Mouse (Mus musculus): Measurements from ENCODE around the gene Gsc2. TPM values are rescaled to one million over a fixed set of nuclear protein-coding genes. Genes with fewer than 3 reads are reported as not detected.

Gsc2 gene
- polyA plus RNA-seq, 1 experiment from 2014 or later, result not detected

DNA sequence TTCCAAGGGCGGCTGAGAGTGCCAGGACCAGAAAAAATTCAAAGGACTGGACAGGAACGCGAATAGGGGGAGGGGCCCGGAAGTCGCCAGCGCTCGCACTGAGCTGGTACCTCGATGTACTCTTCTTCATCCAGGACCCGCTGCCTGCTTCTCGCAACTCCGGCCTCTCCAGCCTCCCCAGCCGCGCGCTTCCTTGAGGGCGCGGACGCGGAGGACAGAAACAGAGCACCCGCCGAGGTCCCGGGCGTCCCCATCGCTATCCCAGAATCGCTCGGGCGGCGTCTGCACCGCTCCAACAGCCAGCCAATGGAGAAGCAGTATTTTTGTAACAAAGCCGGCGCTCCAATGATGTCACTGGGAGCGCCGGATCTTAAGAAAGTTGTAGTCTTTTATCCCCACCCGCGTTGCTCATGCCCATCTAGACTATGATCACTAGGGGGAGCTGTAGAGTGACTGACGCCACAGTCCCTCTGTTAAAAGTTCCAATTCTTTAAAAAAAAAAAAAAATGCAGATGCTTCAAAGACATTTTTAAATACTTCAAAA, 3.7 kb downstream of the Gsc2 start, which contains the start of gene Ess2:
TSS of gene Ess2 (minus strand) at position 297 of the 544 bp plus-strand sequence.
- Histone ChIP-seq H3K9ac (ENCODE audit: low read depth, low read length) (peak within 1 kb of the TSS; percentile 64), H3K9me3 (ENCODE audit: control insufficient read depth) (no peaks in the 10 kb centered on the region), H3K27me3 (replicated peaks; ENCODE audit: control insufficient read depth, insufficient read depth, low read length) (peaks cover 44% of the 10 kb centered on the region), H3K4me2 (replicated peaks; ENCODE audit: low read depth) (peak within 1 kb of the TSS; percentile 82), H3K27ac (ENCODE audit: low read depth, low read length) (no peak within 1 kb of the TSS), H3K4me1 (replicated peaks; ENCODE audit: control insufficient read depth, insufficient read depth, low read length) (peaks cover 5% of the 10 kb centered on the region; the same call in 1 of the 2 replicates), H3K4me3 (ENCODE audit: low read depth, low read length) (peak within 1 kb of the TSS; percentile 86), H3K36me3 (ENCODE audit: control insufficient read depth, insufficient read depth) (peaks cover 33% of the 10 kb centered on the region)
- WGBS, result under 1% methylated on average over 35 of the region's 35 CpGs
- ATAC-seq, result peak; percentile 93
- TF ChIP-seq CTCF (IDR thresholded peaks at IDR 0.05; ENCODE audit: low read depth), result peak; percentile 84

DNA sequence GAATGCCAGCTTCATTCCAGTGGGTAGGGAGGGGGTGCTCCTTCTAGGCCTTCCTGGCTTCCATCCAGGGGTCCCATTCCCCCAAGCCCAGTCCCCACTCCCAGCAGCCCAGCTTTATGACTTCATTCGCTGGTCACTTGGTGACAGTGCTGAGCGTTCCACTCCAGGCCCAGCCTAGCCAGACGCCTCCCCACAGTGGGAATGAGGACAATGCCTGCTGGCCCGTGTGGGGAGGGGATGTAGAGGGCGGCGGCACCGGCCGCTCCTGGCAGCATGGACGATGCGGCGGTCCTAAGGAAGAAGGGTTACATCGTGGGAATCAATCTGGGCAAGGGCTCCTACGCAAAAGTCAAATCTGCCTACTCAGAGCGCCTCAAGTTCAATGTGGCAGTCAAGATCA, 16.4 kb downstream of the Gsc2 start, which contains the start of the genes Dgcr2 and Tssk2:
TSS of gene Dgcr2 (minus strand) at position 101 of the 400 bp plus-strand sequence.
TSS of gene Tssk2 (plus strand) at position 176 of the 400 bp plus-strand sequence.
- Histone ChIP-seq H3K4me3 (ENCODE audit: low read depth, low read length) (no peak within 1 kb of the TSS), H3K4me2 (replicated peaks; ENCODE audit: low read depth) (no peak within 1 kb of the TSS), H3K27me3 (replicated peaks; ENCODE audit: control insufficient read depth, insufficient read depth, low read length) (no peaks in the 10 kb centered on the region), H3K36me3 (ENCODE audit: control insufficient read depth, insufficient read depth) (peaks cover 38% of the 10 kb centered on the region), H3K27ac (ENCODE audit: low read depth, low read length) (no peak within 1 kb of the TSS), H3K4me1 (replicated peaks; ENCODE audit: control insufficient read depth, insufficient read depth, low read length) (no peaks in the 10 kb centered on the region), H3K9ac (ENCODE audit: low read depth, low read length) (no peak within 1 kb of the TSS), H3K9me3 (ENCODE audit: control insufficient read depth) (no peaks in the 10 kb centered on the region)
- WGBS, result 89% methylated on average over 14 of the region's 14 CpGs
- ATAC-seq, result no peak
- TF ChIP-seq CTCF (IDR thresholded peaks at IDR 0.05; ENCODE audit: low read depth), result no peak

GRCm38 (mm10) chr16:17896091-17896490, 18.8 kb downstream of the Gsc2 start:
- no peak for ATAC-seq
- no peak overlapping the region for H3K9ac ChIP-seq (ENCODE audit: low read depth, low read length)
- no peaks in the 10 kb centered on the region for H3K9me3 ChIP-seq (ENCODE audit: control insufficient read depth)
- no peak for TF ChIP-seq CTCF (IDR thresholded peaks at IDR 0.05; ENCODE audit: low read depth)
- peaks cover 15% of the 10 kb centered on the region for H3K36me3 ChIP-seq (ENCODE audit: control insufficient read depth, insufficient read depth)
- no peak overlapping the region for H3K4me3 ChIP-seq (ENCODE audit: low read depth, low read length)
- H3K4me1 ChIP-seq (replicated peaks; ENCODE audit: control insufficient read depth, insufficient read depth, low read length), result peaks cover 4% of the 10 kb centered on the region; the same call in 1 of the 2 replicates
- H3K4me2 ChIP-seq (replicated peaks; ENCODE audit: low read depth), result no peak overlapping the region
- H3K27me3 ChIP-seq (replicated peaks; ENCODE audit: control insufficient read depth, insufficient read depth, low read length), result no peaks in the 10 kb centered on the region
- H3K27ac ChIP-seq (ENCODE audit: low read depth, low read length), result no peak overlapping the region

DNA sequence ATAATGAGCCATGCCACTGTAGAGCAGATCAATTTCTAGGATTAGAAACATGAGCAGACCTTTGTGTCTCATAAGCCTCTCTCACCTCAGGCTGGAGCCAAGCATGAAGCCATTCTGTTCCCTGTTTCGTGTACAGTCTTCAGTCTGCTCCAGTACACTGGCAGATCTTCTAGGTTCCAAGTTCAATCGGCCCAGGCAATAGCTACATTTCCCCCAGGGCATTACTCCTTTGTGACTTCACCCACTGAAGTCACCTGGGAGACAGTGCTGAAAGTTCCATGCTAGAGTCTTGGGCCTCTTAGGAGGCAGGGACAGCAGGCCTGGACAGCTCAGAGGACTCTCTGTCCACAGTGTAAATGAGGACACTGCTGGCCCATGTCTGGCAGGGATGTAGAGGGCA, 20.9 kb downstream of the Gsc2 start, which contains the start of gene Tssk1:
TSS of gene Tssk1 (plus strand) at position 301 of the 400 bp plus-strand sequence.
- Histone ChIP-seq H3K27ac (ENCODE audit: low read depth, low read length) (no peak within 1 kb of the TSS), H3K4me3 (ENCODE audit: low read depth, low read length) (no peak within 1 kb of the TSS), H3K36me3 (ENCODE audit: control insufficient read depth, insufficient read depth) (0 out of 2 replicates have a peak, but pooled peaks cover 3% of the 10 kb centered on the region), H3K4me1 (replicated peaks; ENCODE audit: control insufficient read depth, insufficient read depth, low read length) (peaks cover 8% of the 10 kb centered on the region), H3K9ac (ENCODE audit: low read depth, low read length) (no peak within 1 kb of the TSS), H3K9me3 (ENCODE audit: control insufficient read depth) (no peaks in the 10 kb centered on the region), H3K4me2 (replicated peaks; ENCODE audit: low read depth) (no peak within 1 kb of the TSS), H3K27me3 (replicated peaks; ENCODE audit: control insufficient read depth, insufficient read depth, low read length) (no peaks in the 10 kb centered on the region)
- ATAC-seq, result no peak
- no peak for TF ChIP-seq CTCF (IDR thresholded peaks at IDR 0.05; ENCODE audit: low read depth)
- 86% methylated on average over 2 of the region's 2 CpGs for WGBS

GRCm38 (mm10) chr16:17892606-17893005, 22.3 kb downstream of the Gsc2 start:
- H3K4me2 ChIP-seq (replicated peaks; ENCODE audit: low read depth), result no peak overlapping the region
- no peaks in the 10 kb centered on the region for H3K9me3 ChIP-seq (ENCODE audit: control insufficient read depth)
- no peak overlapping the region for H3K27ac ChIP-seq (ENCODE audit: low read depth, low read length)
- no peak for ATAC-seq
- H3K9ac ChIP-seq (ENCODE audit: low read depth, low read length), result no peak overlapping the region
- no peak overlapping the region for H3K4me3 ChIP-seq (ENCODE audit: low read depth, low read length)
- no peaks in the 10 kb centered on the region for H3K27me3 ChIP-seq (replicated peaks; ENCODE audit: control insufficient read depth, insufficient read depth, low read length)
- H3K36me3 ChIP-seq (ENCODE audit: control insufficient read depth, insufficient read depth), result no peaks in the 10 kb centered on the region
- 59% methylated on average over 3 of the region's 3 CpGs for WGBS
- H3K4me1 ChIP-seq (replicated peaks; ENCODE audit: control insufficient read depth, insufficient read depth, low read length), result peaks cover 8% of the 10 kb centered on the region
- TF ChIP-seq CTCF (IDR thresholded peaks at IDR 0.05; ENCODE audit: low read depth), result no peak

GRCm38 (mm10) chr16:17891567-17891959, 23.3 kb downstream of the Gsc2 start, which contains the start of gene Gm20518:
Gm20518 (minus strand) TSS chr16:17891671.
- no peak for TF ChIP-seq CTCF (IDR thresholded peaks at IDR 0.05; ENCODE audit: low read depth)
- Histone ChIP-seq H3K36me3 (ENCODE audit: control insufficient read depth, insufficient read depth) (no peaks in the 10 kb centered on the region), H3K4me3 (ENCODE audit: low read depth, low read length) (peak within 1 kb of the TSS; percentile 62), H3K27ac (ENCODE audit: low read depth, low read length) (peak within 1 kb of the TSS; percentile 92), H3K4me1 (replicated peaks; ENCODE audit: control insufficient read depth, insufficient read depth, low read length) (peaks cover 8% of the 10 kb centered on the region), H3K4me2 (replicated peaks; ENCODE audit: low read depth) (peak within 1 kb of the TSS; percentile 74), H3K27me3 (replicated peaks; ENCODE audit: control insufficient read depth, insufficient read depth, low read length) (no peaks in the 10 kb centered on the region), H3K9me3 (ENCODE audit: control insufficient read depth) (no peaks in the 10 kb centered on the region), H3K9ac (ENCODE audit: low read depth, low read length) (peak within 1 kb of the TSS; percentile 78)
- peak; percentile 98 for ATAC-seq
- WGBS, result 0% methylated on average over 37 of the region's 38 CpGs

All from intestine, postnatal 0 days (tissue).